Mouse (Mus musculus) mouse embryonic stem cell (cell line): ENCODE data around the gene Crtac1.

ENCODE experiments used
- in situ Hi-C, 2 experiments: fragments of 300-500 bp; cut with MboI; formaldehyde crosslinking; loops; 1 replicate in 1 of 2; 3 replicates in 1 of 2; pipeline ENCODE4 v1.14.3; 2019 to 2020; ENCODE audit warnings: low sequenced_read_pairs in 2 of 2, low pct_unique_long_range_greater_than_20kb in 1 of 2, mixed read lengths in 1 of 2; ENCODE audit not compliant: unreplicated experiment in 1 of 2

Crtac1 gene

GRCm38 (mm10) chr19:42432191-42432590 lies 608 bp upstream of the Crtac1 start:
- in situ Hi-C loops = no loop called here

GRCm38 (mm10) chr19:42430981-42431380 lies 602 bp downstream of the Crtac1 start:
- in situ Hi-C loops = no loop called here

- in situ Hi-C loops = loop anchor here (10.0 kb wide), 1 partner anchor 115 kb away; no protein-coding TSS in a partner anchor
Observed at GRCm38 (mm10) chr19:42429410-42429809, 2.2 kb downstream of the Crtac1 start.

GRCm38 (mm10) chr19:42425208-42425607 lies 6.4 kb downstream of the Crtac1 start:
- in situ Hi-C loops = loop anchor here (10.0 kb wide), 1 partner anchor 110 kb away; no protein-coding TSS in a partner anchor

- in situ Hi-C loops = no loop called here
Observed at GRCm38 (mm10) chr19:42415042-42415441, 16.5 kb downstream of the Crtac1 start.

DNA sequence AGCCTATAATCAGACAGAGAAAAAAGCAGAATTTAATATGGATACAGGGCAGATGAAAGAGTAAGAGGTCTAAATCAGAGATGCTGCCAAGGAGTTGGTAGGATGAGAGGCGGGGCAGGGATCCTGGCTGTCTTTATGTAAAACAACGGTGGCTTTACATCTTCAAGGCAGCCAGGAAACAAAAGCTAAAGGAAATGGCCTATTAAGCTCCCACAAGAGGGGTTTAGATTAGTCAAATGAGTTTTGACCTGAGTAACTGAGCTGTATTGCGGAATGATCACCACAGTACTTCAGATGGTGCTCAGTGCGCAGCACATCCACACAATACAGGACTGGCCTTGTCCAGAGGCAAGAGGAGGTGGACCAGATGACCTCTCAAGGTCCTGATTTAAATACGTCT lies 21.7 kb downstream of the Crtac1 start:
- in situ Hi-C loops = no loop called here

DNA sequence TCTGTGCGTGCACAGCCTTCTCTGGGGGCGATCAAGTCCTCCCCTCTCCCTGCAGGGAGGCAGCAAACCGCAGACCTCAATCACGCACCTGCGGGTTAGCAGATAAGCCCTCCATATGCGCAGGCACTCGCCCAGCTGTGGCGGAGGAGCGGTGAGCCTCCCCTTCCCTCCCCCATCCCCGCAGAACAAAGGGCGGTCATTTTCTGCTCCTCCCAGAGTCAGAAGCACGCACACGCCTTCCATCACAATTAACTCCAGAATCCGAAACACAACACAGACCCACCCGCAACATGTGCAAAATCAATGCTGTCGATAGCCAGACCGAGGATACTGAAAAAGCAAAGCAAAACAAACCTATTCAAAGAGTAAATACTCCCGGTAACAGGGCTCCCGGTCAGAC lies 22.4 kb downstream of the Crtac1 start:
- in situ Hi-C loops = no loop called here

GRCm38 (mm10) chr19:42404364-42404763 lies 27.2 kb downstream of the Crtac1 start:
- in situ Hi-C loops = no loop called here

DNA sequence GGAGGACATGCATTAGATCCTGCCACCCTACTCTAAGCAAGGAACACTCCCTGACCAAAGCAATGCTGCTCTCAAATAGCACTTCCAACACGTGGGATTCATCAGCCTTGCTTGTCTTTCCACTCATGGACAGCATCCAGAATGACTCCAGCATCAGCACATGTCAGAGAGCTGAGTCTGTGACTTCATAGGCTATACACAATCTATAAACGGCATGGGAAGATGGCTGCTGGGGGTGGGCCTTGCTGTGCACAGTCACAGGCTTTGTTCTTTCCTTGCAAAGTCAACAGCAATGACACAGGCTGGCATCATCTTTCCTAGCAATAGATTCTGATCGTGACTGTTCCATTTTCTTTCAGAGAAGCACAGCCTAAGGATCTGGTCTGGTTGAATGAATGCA lies 31.6 kb downstream of the Crtac1 start:
- in situ Hi-C loops = no loop called here

- in situ Hi-C loops = no loop called here
Observed at GRCm38 (mm10) chr19:42397281-42397680, 34.3 kb downstream of the Crtac1 start.

GRCm38 (mm10) chr19:42394848-42395534 lies 36.6 kb downstream of the Crtac1 start:
- in situ Hi-C loops = no loop called here

GRCm38 (mm10) chr19:42393920-42394319 lies 37.7 kb downstream of the Crtac1 start:
- in situ Hi-C loops = no loop called here

- in situ Hi-C loops = no loop called here
Observed at GRCm38 (mm10) chr19:42392094-42392493, 39.5 kb downstream of the Crtac1 start.

DNA sequence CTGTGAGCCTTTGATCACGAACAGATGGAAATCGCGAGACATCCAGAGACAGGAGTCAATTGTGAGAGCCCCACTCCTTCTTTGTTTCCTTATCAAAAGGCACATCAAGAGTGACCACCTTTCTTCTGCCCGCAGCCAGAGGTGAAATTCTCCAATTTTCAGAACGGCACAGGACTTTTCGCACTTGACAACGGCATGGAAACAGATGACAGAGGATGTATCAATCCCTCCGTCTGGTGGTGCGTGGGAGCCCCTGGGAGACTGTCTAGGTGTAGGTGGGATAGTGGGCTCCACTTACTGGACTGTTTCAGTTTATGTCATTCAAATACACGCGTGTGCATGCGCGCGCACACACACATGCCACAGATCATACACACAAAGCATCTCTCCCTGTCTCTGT lies 42.0 kb downstream of the Crtac1 start:
- in situ Hi-C loops = no loop called here

- in situ Hi-C loops = no loop called here
Observed at GRCm38 (mm10) chr19:42384981-42385598, 46.5 kb downstream of the Crtac1 start.

DNA sequence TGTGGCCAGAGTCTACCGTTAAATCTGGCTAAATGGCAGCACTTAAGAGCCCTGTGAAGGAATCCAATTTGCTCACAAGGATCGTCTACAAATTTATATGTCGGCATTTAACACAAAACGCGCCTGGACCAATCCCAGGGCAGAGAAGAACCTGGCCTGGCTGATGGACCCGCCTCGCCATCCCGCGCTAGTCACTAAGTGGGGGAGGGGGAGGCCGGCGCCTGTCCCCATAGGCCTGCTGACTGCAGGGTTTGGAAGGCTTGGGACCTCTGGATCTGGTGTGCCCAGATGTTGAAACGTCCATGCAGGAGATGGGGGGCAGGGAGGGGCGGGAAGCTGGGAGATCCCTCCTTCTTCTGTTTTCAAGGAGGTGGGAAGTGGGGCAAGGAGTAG lies 50.6 kb downstream of the Crtac1 start:
- in situ Hi-C loops = no loop called here

DNA sequence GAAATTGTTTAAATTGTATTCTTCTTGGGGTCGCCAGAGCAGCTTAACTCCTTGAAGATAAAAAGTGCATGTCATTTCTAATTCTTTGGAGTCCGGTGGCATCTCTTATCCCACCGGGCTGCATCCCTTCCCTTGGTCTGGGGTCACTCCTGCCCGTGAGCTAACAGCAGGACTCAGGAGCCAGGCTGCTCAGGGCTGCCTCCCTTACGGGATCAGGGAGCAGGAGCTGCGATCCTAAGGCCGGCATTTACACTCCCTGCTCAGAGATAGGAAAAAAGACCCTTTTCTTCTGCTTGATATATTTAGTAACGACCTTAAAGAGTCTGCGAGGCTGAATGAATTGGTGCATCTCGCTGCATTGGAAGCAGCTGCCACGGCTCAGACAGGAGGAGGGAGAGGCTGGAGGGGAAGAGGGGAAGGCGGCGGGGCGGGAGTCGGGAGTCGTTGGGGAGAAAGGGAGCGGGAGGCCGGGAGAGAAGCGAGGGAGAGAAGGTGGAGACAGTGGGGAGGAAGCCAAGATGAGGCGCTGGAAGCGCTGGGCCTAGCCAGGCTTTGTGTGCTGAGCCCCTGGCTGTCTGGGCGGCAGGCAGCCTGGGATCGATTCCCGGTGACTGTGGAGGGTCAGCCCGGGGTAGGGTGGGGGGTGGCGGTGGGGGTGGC lies 51.1 kb downstream of the Crtac1 start:
- in situ Hi-C loops = no loop called here

DNA sequence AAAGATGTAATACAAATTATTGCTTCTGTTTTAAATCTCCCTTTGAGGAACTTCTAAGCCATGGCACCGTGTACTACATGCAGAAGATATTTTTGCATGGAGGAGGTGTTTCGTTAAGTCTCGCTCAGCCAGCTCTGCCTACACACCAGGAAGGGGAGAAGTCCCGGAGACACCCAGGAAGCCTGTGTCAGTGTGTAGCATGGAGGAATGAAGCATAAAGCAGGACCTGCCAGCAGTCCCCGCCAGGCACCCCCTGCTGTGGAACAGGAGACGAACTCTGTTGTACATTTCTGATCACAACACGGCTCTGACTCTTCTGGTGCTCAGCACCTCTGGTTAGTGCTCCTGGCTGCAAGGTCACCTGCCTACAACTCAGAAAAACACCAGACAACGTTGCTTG lies 51.8 kb downstream of the Crtac1 start:
- in situ Hi-C loops = no loop called here

DNA sequence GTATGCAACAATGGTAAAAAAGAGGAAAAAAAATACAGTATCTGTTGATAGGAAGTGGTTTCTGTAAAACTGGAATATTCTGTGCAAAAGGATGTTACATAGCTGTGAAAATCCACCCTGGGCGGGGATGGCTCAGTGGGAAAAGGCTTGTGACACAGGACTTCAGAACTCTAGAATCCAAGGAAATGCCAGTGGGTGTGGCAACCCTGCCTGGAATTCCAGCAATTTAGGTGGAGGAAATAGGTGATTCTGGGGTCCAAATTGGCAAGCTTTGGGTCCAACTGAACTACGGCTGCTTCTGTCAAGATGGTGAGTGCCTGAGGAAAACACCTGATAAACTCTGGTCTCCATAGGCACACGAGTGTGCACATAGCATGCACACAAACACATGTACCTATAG lies 54.4 kb downstream of the Crtac1 start:
- in situ Hi-C loops = no loop called here

GRCm38 (mm10) chr19:42363551-42363950 lies 68.0 kb downstream of the Crtac1 start:
- in situ Hi-C loops = no loop called here
